Mouse (Mus musculus) CH12.LX (cell line): ENCODE results near the gene Steap2. TPM values are rescaled to one million over a fixed set of nuclear protein-coding genes. Genes with fewer than 3 reads are reported as not detected.

Source experiments
- DNase-seq: peaks from one replicate; pipeline ENCODE4 v3.0.0-alpha.2; 2013; ENCODE audit errors: extremely low read depth
- H3K27ac ChIP-seq: 2 replicates; pipeline ENCODE4 v1.5.1; 2012; ENCODE audit warnings: low read depth, mild to moderate bottlenecking, control low read depth, moderate library complexity; ENCODE audit not compliant: insufficient read depth
- H3K27me3 ChIP-seq: replicated peaks from 2 replicates; pipeline ENCODE3; 2012; ENCODE audit warnings: inconsistent platforms
- H3K36me3 ChIP-seq, 2 experiments: replicated peaks in 1 of 2; 2 replicates each; pipeline versions ENCODE3 to v1.6.1; 2012; ENCODE audit warnings: inconsistent platforms in 1 of 2, low read length in 1 of 2, mild to moderate bottlenecking in 1 of 2, mixed read lengths in 1 of 2, moderate library complexity in 1 of 2; ENCODE audit not compliant: control insufficient read depth in 1 of 2, insufficient read depth in 1 of 2
- H3K4me1 ChIP-seq, 2 experiments: 2 replicates each; pipeline ENCODE4 v1.6.1; 2012; ENCODE audit warnings: inconsistent platforms in 1 of 2, moderate library complexity in 1 of 2; ENCODE audit not compliant: insufficient read depth in 2 of 2, control insufficient read depth in 1 of 2
- H3K4me2 ChIP-seq: 2 replicates; pipeline ENCODE4 v1.6.1; 2012; ENCODE audit warnings: low read depth, mild to moderate bottlenecking, control low read depth; ENCODE audit not compliant: poor library complexity, insufficient read depth, severe bottlenecking
- H3K4me3 ChIP-seq, 3 experiments: fragments of 150-350 bp in 1 of 3; sonication (generic) in 1 of 3; replicated peaks in 1 of 3; 2 replicates each; pipeline versions ENCODE3 to v1.5.1; 2011 to 2012; ENCODE audit warnings: low read depth in 2 of 3, low read length in 2 of 3, mild to moderate bottlenecking in 2 of 3, moderate library complexity in 2 of 3, control low read depth in 1 of 3, improper control_type of control experiment in 1 of 3, inconsistent platforms in 1 of 3, mixed read lengths in 1 of 3; ENCODE audit not compliant: poor library complexity in 1 of 3
- H3K79me2 ChIP-seq: replicated peaks from 2 replicates; pipeline ENCODE4 v1.6.1; 2012; ENCODE audit warnings: mild to moderate bottlenecking, moderate library complexity; ENCODE audit not compliant: control insufficient read depth, poor library complexity, insufficient read depth, severe bottlenecking; ENCODE audit errors: extremely low read depth
- H3K9ac ChIP-seq: 2 replicates; pipeline ENCODE4 v1.6.1; 2012; ENCODE audit warnings: low read depth, mild to moderate bottlenecking, control low read depth, moderate library complexity; ENCODE audit not compliant: insufficient read depth
- H3K9me3 ChIP-seq: replicated peaks from 2 replicates; pipeline ENCODE3; 2012; ENCODE audit warnings: low read length, inconsistent platforms, mixed read lengths
- EP300 ChIP-seq: IDR thresholded peaks from 2 replicates; pipeline ENCODE4 v1.6.1; 2011; ENCODE audit warnings: low read length, improper control_type of control experiment
- GABPA ChIP-seq: IDR thresholded peaks from 2 replicates; pipeline ENCODE4 v1.6.1; 2012; ENCODE audit warnings: low read depth, low read length, improper control_type of control experiment, inconsistent platforms; ENCODE audit not compliant: insufficient replicate concordance
- JUND ChIP-seq: conservative IDR thresholded peaks from 2 replicates; pipeline ENCODE4 v1.6.1; 2011; ENCODE audit warnings: low read depth, low read length, improper control_type of control experiment
- KAT2A ChIP-seq: IDR thresholded peaks from 2 replicates; pipeline ENCODE4 v1.6.1; 2012; ENCODE audit warnings: low read length, improper control_type of control experiment, inconsistent platforms; ENCODE audit not compliant: insufficient replicate concordance
- MAFK ChIP-seq: IDR thresholded peaks from 2 replicates; pipeline ENCODE4 v1.6.1; 2011; ENCODE audit warnings: low read length, improper control_type of control experiment; ENCODE audit not compliant: insufficient replicate concordance
- NELFE ChIP-seq: IDR thresholded peaks from 2 replicates; pipeline ENCODE4 v1.6.1; 2011; ENCODE audit warnings: low read depth, low read length, improper control_type of control experiment
- NRF1 ChIP-seq: IDR thresholded peaks from 2 replicates; pipeline ENCODE4 v1.6.1; 2014; ENCODE audit warnings: low read depth, mild to moderate bottlenecking, inconsistent platforms, low read length, improper control_type of control experiment, moderate library complexity
- POLR2A ChIP-seq: IDR thresholded peaks from 2 replicates; pipeline ENCODE4 v1.6.1; 2011; ENCODE audit warnings: low read depth, mild to moderate bottlenecking, improper control_type of control experiment, low read length
- RCOR1 ChIP-seq: conservative IDR thresholded peaks from 2 replicates; pipeline ENCODE4 v1.6.1; 2012; ENCODE audit warnings: low read depth, mild to moderate bottlenecking, inconsistent platforms, low read length, improper control_type of control experiment
- SMC3 ChIP-seq: IDR thresholded peaks from 2 replicates; pipeline ENCODE4 v1.6.1; 2011; ENCODE audit warnings: low read depth, low read length, improper control_type of control experiment
- TCF12 ChIP-seq: IDR thresholded peaks from 2 replicates; pipeline ENCODE4 v1.6.1; 2014; ENCODE audit warnings: low read depth, mild to moderate bottlenecking, inconsistent platforms, low read length, improper control_type of control experiment
- UBTF ChIP-seq: IDR thresholded peaks from 2 replicates; pipeline ENCODE4 v1.6.1; 2012; ENCODE audit warnings: low read depth, mild to moderate bottlenecking, inconsistent platforms, low read length, improper control_type of control experiment, moderate library complexity
- dilution Hi-C: fragments of 300-500 bp; cut with MboI; formaldehyde crosslinking; loops from 2 replicates; pipeline ENCODE4 v1.14.3; 2020; ENCODE audit warnings: low sequenced_read_pairs; ENCODE audit not compliant: extremely low pct_unique_long_range_greater_than_20kb, extremely low pct_ligation_motif_present
- in situ Hi-C: fragments of 300-500 bp; cut with MboI; formaldehyde crosslinking; loops from 3 replicates; pipeline ENCODE4 v1.14.3; 2019; ENCODE audit warnings: low sequenced_read_pairs, low pct_ligation_motif_present, low pct_unique_long_range_greater_than_20kb, mixed read lengths
- polyA plus RNA-seq: library from polyadenylated mRNA; unstranded; fragments of >175 nt; gene quantifications from 2 replicates; pipeline ENCODE4 v1.2.1, GENCODE M21; 2012; ENCODE audit warnings: low read depth; ENCODE audit not compliant: insufficient read length
- total RNA-seq, 2 experiments: library from RNA; depleted of rRNA; stranded (reverse); fragments of 300-350 nt in 1 of 2; fragments of >200 nt in 1 of 2; gene quantifications; 2 replicates each; pipeline ENCODE4 v1.2.3; 2012 to 2014

The Steap2 gene
- total and polyA plus RNA-seq, 3 experiments: not detected

- Histone ChIP-seq H3K4me3 (no peak overlapping the region), H3K9ac (no peak overlapping the region), H3K9me3 (no peaks in the 10 kb centered on the region), H3K27ac (no peak overlapping the region), H3K27me3 (no peaks in the 10 kb centered on the region), H3K79me2 (no peaks in the 10 kb centered on the region), H3K36me3 (no peaks in the 10 kb centered on the region), H3K4me1 (no peaks in the 10 kb centered on the region), H3K4me2 (no peak overlapping the region)
- dilution Hi-C loops: no loop called here
- TF ChIP-seq POLR2A (no peak), NRF1 (no peak), JUND (no peak), MAFK (no peak), TCF12 (no peak), KAT2A (no peak)
- DNase-seq: no peak
- in situ Hi-C loops: no loop called here
Observed at GRCm38 (mm10) chr5:5700386-5700785, 6.0 kb upstream of the Steap2 start.

- no peaks in the 10 kb centered on the region for H3K36me3 ChIP-seq
- H3K79me2 ChIP-seq: no peaks in the 10 kb centered on the region
- no peak overlapping the region for H3K4me2 ChIP-seq
- no peaks in the 10 kb centered on the region for H3K27me3 ChIP-seq
- dilution Hi-C loops: no loop called here
- in situ Hi-C loops: no loop called here
- no peak for DNase-seq
- H3K9ac ChIP-seq: no peak overlapping the region
- H3K27ac ChIP-seq: no peak overlapping the region
- TF ChIP-seq JUND (no peak), NELFE (no peak), RCOR1 (no peak), MAFK (no peak), POLR2A (no peak), UBTF (no peak), EP300 (no peak), GABPA (no peak)
- TF ChIP-seq, all 38 proteins: peak for 0
- Histone ChIP-seq H3K4me1 (no peaks in the 10 kb centered on the region), H3K4me3 (no peak overlapping the region), H3K9me3 (peaks cover 5% of the 10 kb centered on the region)
Observed at GRCm38 (mm10) chr5:5698830-5699229, 4.5 kb upstream of the Steap2 start.

- no peak overlapping the region for H3K27ac ChIP-seq
- no peaks in the 10 kb centered on the region for H3K36me3 ChIP-seq
- dilution Hi-C loops: no loop called here
- no peaks in the 10 kb centered on the region for H3K27me3 ChIP-seq
- no peaks in the 10 kb centered on the region for H3K79me2 ChIP-seq
- H3K9me3 ChIP-seq: peaks cover 8% of the 10 kb centered on the region
- no peak for DNase-seq
- H3K9ac ChIP-seq: no peak overlapping the region
- no peaks in the 10 kb centered on the region for H3K4me1 ChIP-seq
- H3K4me2 ChIP-seq: no peak overlapping the region
- in situ Hi-C loops: no loop called here
- H3K4me3 ChIP-seq: no peak overlapping the region
- TF ChIP-seq SMC3 (no peak), RCOR1 (no peak), MAFK (no peak)
- TF ChIP-seq, all 38 proteins: peak for 0
Observed at GRCm38 (mm10) chr5:5695401-5695942, 1.1 kb upstream of the Steap2 start.
